Mouse (Mus musculus) retina, adult 2 months (tissue): ENCODE data around the gene Pla2g1b.
"Not testable (repeated sequence)": the region's sequence is repeated elsewhere in the genome, so short reads cannot be mapped to it uniquely, and the experiment has no call there.

Experiments
- DNase-seq: peaks from one replicate; pipeline ENCODE4 v3.0.0-alpha.2; 2012; ENCODE audit warnings: low read depth, low spot score

Gene Pla2g1b

DNA sequence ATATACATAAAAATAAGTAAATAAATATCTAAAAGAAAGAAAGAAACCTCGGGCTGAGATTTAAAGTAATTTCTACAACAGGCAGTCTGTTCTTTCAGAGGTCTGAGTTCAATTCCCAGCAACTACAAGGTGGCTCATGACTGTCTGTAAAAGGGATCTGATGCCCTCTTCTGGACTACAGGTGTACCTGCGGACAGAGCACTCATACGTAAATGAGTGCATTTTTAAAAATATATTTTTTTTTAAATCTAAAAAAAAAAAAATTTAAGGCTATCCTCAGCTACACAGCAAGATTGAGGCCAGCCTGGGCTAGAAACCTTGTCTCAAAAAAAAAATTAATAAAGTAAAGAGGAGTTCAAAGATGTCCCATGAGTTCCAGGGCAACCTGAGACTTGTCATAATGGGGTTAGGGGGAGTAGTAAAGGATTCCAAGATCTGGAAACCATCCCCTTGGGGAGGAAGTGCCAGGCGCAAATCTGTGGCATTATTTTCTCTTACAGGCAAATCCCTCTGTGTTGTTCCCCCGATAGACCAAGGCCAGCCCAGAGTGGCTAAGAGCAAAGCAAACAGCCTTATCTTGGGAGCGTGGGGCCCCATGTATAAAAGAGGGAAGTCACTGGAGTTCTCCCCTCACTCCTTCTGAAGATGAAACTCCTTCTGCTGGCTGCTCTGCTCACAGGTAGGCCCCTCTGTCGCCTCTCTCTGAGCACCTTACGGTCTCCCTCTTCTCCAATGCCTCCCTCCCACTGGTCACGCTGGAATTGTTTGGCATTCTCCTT lies at the start of gene Pla2g1b:
Pla2g1b (plus strand) TSS at position 621 of the 779 bp plus-strand sequence.
- DNase-seq, result no peak

DNA sequence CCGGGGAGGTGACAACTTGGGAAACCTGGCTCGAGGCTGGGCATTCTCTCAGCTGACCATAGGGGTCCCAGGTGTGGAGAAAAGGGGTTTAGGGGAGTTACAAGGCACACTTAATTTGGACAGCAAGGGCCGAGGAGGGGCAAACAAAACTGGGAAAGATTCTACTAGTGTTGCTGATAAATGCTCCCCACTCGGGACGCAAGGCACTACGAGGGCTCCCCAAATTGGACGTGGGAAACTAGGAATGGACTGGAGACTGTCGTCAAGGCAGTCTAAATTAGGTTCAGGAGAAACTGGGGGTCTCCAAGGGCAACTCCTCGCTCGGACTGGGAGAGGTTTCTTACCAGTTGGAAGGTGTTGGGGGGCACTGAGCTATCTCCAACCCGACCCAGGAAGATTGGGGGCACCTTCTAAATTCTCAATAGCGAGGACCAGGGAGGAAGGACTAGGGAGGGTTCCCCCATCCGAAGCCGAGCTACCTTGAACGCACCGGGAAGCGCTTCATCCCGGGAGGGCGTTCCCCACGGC lies 37.2 kb upstream of the Pla2g1b start:
- no peak for DNase-seq

GRCm38 (mm10) chr5:115429359-115430186 lies 36.5 kb upstream of the Pla2g1b start, which contains the start of gene Msi1:
Gene Msi1, plus strand, starts transcription at chr5:115429599.
- no peak for DNase-seq

GRCm38 (mm10) chr5:115430187-115430960 lies 35.7 kb upstream of the Pla2g1b start:
- no peak for DNase-seq

GRCm38 (mm10) chr5:115431061-115431897 lies 34.8 kb upstream of the Pla2g1b start:
- DNase-seq, result no peak

- no peak for DNase-seq
Observed at GRCm38 (mm10) chr5:115431898-115432259, 34.2 kb upstream of the Pla2g1b start.

DNA sequence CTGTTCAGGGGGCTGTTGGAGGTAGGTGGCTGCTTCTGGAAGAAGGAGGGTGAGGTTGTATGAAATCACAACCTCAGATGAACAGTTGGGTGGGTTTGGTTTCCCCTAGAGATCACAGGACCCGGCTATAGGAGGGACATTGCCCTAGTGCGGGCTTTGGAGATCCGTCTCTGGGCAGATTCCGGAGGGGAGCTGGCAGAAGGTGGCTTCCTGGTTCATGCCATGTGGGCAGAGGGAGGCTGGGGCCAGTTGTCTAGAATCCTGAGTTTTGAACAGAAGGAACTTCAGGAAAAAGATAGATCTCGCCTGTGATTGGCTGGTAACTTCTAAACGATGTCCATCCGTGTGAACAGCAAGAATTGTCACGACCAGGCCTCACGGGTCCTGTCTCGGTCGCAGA lies 33.7 kb upstream of the Pla2g1b start:
- DNase-seq, result no peak

DNA sequence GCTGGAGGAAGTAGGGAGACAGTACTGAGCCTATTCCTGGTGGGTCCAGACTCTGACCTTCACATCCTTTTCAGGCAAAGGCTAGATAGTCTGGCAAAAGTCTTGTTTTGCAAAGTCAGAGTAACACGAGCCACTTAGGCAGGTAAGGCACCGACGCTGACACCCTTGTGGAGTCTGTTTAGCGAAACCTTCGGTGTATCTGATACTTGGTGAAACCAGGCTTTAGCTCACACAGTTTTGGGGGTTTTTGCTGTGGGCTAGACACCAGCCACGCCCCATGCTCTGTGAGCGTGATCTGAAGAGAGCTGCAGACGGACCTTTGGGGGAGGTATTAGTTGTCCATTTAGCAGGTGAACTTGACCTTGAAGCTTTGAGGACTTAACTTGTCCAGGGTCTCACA lies 32.9 kb upstream of the Pla2g1b start:
- DNase-seq, result no peak

DNA sequence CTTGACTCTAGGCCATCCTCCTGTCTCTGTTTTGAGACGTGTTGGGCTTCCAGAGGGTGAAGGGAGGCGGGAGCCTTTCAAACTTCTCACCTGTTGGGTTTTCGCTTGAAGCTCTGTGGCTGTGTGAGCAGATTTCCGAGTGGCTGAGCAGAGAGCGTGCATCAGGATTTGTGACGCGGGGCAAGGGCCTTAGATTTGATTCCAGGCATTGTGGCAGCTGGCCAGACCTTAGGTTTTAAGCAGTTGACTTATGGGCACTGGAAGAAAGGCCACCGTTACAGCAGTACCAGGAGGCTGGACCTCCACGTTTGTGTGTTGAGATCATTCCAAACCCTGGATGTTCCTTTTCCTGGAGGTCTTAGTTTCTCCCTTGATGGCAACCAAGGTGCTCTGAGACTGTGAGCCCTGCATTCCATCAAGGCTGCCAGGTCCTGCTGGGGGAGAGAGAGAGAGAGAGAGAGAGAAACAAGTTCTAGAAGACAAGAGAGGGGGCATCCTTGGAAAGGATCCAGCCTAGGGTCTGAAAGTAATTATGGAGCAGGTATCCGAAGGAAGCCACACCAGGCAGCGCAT lies 31.7 kb upstream of the Pla2g1b start:
- no peak for DNase-seq

DNA sequence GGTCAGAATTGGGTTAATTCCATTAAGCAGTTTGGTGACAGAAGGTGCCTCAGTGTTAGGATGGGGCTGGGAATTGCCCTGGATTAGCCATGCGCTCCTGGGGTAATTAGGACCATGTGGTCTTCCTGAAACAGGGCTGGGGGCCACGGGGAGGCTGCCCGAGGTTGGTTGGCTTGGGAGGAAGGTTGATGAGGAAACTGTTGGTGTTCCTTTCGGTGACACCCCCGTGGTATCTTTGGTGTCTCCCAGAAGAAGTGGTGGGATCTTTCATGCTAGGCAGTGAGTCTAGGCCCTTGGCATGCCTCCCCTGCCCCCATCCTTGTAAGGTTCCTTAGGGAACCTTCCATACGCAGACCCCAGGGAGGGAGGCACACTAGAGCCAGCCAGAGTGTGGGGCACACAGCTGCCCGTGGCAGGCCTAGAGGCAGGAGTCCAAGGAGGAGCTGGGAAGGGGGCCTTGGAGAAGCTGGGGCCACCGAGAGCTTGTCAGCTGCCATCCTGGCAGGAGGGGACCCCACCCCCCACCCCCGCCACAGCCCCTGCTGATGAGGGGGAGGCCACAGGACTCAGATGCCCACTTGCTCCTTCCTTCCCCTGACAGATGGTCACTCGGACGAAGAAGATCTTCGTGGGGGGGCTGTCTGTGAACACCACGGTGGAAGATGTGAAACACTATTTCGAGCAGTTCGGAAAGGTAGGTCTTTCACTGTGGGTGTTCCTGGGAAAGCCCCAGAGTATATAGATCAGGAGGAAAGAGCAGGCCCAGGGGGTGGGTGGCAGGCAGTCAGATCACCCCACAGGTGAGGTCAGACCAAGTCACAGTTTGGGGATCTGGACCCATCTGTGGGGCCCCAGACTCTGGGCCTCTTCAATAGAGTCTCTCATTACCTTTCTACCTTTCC lies 31.0 kb upstream of the Pla2g1b start:
- no peak for DNase-seq

DNA sequence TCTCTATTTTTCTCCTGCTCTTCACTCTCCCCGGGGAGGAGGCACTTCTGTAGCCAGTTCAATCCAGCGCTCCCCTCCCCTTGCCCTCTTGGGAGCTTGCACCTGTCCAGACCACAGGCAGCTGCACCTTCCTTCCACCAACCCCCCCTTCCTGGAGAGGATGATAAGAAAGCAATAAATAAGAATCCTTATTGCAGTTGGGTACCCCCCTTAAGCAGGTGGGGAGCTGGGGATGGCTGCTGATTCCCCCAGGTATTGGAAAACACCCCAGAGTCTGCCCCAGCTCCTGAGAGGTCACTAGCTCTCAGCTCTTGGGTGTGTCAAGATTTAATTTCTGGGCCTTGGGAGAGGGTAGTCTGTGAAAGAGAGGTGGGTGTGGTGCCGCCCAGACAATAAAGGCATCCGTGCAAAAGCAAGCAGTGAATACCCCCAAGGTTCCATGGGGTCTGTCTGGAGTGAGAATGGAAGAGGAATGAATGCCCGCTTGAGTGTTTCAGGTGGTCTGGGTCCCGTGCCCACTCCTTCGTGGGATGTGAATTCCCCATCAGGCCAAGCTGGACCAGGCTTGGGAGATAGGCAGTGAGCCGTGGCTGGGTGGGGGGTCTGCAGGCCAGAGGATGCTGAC lies 30.2 kb upstream of the Pla2g1b start:
- DNase-seq, result no peak

GRCm38 (mm10) chr5:115436421-115437124 lies 29.5 kb upstream of the Pla2g1b start:
- DNase-seq, result peak; percentile 95

DNA sequence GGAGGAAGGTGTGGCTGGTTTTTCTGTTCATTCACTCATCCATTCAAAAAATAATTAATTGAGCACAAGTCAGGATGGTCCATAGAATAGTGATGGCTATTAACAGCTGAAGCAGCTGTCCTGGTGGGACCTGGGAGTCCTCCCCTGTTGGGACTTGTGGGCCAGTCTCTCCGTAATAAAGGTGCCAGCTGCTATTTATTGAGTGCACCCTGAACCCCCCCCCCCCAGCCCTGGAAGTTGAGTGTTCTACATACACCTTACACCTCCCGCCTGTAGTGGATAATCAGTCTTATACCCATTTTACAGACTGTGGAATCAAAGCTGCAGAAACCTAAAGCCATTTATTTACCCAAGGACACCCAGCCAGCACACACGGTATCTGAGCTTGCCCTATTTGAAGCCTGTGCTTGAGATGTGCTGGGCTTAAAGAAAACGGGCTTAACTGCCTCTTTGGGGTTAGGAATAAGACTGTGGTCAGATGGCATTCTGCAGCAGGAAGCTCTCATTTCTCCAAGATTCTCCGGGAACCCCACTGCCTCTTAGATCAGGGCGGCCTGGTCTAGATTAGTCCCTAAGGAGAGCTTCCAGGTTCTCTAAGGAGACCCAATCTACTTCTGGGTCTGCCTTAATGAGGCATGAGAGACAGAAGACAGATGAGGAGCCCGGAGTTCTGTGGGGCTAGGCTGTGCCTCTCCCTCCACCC lies 28.7 kb upstream of the Pla2g1b start:
- DNase-seq, result no peak

DNA sequence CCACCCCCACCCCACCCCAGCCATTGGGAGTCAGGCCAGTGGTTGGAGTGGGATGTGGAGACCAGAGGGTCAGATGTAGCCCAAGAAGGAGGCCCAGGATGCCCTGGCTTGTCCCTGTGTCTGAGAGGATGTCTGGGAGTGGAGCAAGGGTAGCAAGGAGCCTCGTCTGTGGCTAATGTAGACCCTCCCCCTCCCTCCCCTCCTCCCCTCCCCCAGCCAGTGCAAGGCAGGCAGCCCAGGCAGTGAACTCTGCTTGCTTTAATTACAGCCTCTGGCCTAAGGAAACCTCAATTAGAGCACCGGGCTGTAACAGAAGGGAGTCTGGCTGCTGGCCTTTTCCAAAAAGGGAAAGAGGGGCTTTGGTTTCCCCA lies 28.1 kb upstream of the Pla2g1b start:
- DNase-seq, result no peak

DNA sequence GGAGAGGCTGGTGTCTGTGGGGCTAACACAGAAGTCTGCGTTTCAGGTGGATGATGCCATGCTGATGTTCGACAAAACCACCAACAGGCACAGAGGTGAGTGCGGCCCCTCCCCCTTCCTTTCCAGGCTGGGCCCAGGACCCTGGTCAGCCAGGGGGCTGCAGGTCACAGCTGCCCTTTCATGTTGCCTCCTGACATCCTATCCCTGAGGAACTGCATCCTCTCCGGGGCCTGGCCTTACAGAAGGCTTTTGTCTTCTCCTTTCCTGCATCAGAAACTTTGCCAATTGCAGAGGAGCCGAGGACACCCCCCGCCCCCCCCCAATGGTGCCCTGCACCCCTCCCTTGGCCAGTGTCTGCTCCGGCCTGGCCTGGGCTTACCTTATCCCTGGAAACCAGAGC lies 27.4 kb upstream of the Pla2g1b start:
- DNase-seq, result no peak

DNA sequence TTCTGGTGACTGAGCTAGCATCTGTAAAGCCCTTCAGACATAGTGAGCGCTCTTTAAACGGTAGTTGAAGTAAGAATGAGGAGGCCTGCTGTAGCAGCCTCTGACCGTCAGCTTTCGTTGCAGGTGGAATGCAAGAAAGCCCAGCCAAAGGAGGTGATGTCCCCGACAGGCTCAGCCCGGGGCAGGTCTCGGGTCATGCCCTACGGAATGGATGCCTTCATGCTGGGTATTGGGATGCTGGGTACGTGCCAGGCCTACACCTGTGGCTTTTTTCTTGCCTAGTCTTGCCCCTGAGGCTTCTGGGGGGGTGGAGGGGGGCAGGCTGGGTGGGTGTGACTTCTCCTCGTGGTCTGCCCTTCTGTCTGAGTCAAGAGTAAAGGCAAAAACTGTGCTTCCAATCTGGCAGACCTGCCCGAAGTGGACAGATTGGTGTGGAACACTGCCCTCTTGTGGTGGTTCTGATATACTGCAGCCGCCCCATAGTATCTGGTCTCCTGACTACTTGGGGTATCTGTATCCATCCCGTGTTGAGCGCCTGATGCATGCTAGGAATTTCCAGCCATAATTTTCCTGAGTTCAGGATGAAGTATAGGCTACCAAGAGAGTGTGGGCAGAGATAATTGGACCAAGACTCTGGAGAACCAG lies 24.7 kb upstream of the Pla2g1b start:
- no peak for DNase-seq

- DNase-seq, result not testable (repeated sequence)
Observed at GRCm38 (mm10) chr5:115442663-115443062, 23.4 kb upstream of the Pla2g1b start.
